Mouse (Mus musculus): ENCODE measurements at regions not wholly inside any gene's neighbourhood (a gene's known extent, or its start where the extent isn't known, plus 50 kb on each side); places are given as distances from the start of the nearest gene placed in this dataset.
A peak's percentile ranks its signal among the peaks of the same experiment; 100 is the strongest.

- DNase-seq = no peak
These were observed 625.4 kb upstream of the Arpp21 start for GRCm38 (mm10) chr9:112861136-112861535.

- no peak for DNase-seq
These were observed 624.7 kb upstream of the Arpp21 start for GRCm38 (mm10) chr9:112860307-112860893.

GRCm38 (mm10) chr9:112841473-112841872 is 605.7 kb upstream of the Arpp21 start:
- no peak for DNase-seq

- DNase-seq = no peak
These were observed 603.5 kb upstream of the Arpp21 start for GRCm38 (mm10) chr9:112839071-112839793.

- DNase-seq = no peak
These were observed 601.8 kb upstream of the Arpp21 start for GRCm38 (mm10) chr9:112837563-112837962.

GRCm38 (mm10) chr9:112834441-112835245 is 598.9 kb upstream of the Arpp21 start:
- DNase-seq = no peak

GRCm38 (mm10) chr9:112831102-112831501 is 595.4 kb upstream of the Arpp21 start:
- DNase-seq = no peak

GRCm38 (mm10) chr9:112828602-112829001 is 592.9 kb upstream of the Arpp21 start:
- peak; percentile 40 for DNase-seq

- no peak for DNase-seq
These were observed 590.9 kb upstream of the Arpp21 start for GRCm38 (mm10) chr9:112826592-112826991.

- no peak for DNase-seq
These were observed 586.2 kb upstream of the Arpp21 start for GRCm38 (mm10) chr9:112821940-112822339.

GRCm38 (mm10) chr9:112811946-112812345 is 576.2 kb upstream of the Arpp21 start:
- DNase-seq = no peak

- no peak for DNase-seq
These were observed 564.0 kb upstream of the Arpp21 start for GRCm38 (mm10) chr9:112799583-112800220.

GRCm38 (mm10) chr9:112793537-112793936 is 557.8 kb upstream of the Arpp21 start:
- DNase-seq = no peak

- DNase-seq = no peak
These were observed 536.2 kb upstream of the Arpp21 start for GRCm38 (mm10) chr9:112771981-112772380.

- DNase-seq = no peak
These were observed 508.9 kb upstream of the Arpp21 start for GRCm38 (mm10) chr9:112744616-112745015.

GRCm38 (mm10) chr9:112743871-112744590 is 508.3 kb upstream of the Arpp21 start:
- no peak for DNase-seq

- no peak for DNase-seq
These were observed 500.0 kb upstream of the Arpp21 start for GRCm38 (mm10) chr9:112735761-112736160.

GRCm38 (mm10) chr9:112725523-112725922 is 489.8 kb upstream of the Arpp21 start:
- DNase-seq = peak; percentile 2

GRCm38 (mm10) chr9:112725103-112725502 is 489.4 kb upstream of the Arpp21 start:
- DNase-seq = no peak

- no peak for DNase-seq
These were observed 487.6 kb upstream of the Arpp21 start for GRCm38 (mm10) chr9:112723346-112723745.

GRCm38 (mm10) chr9:112722501-112722900 is 486.8 kb upstream of the Arpp21 start:
- no peak for DNase-seq

- no peak for DNase-seq
These were observed 479.5 kb upstream of the Arpp21 start for GRCm38 (mm10) chr9:112715197-112715762.
